ENCODE assay signal across 13 mouse cellular contexts in the genomic region with DNA sequence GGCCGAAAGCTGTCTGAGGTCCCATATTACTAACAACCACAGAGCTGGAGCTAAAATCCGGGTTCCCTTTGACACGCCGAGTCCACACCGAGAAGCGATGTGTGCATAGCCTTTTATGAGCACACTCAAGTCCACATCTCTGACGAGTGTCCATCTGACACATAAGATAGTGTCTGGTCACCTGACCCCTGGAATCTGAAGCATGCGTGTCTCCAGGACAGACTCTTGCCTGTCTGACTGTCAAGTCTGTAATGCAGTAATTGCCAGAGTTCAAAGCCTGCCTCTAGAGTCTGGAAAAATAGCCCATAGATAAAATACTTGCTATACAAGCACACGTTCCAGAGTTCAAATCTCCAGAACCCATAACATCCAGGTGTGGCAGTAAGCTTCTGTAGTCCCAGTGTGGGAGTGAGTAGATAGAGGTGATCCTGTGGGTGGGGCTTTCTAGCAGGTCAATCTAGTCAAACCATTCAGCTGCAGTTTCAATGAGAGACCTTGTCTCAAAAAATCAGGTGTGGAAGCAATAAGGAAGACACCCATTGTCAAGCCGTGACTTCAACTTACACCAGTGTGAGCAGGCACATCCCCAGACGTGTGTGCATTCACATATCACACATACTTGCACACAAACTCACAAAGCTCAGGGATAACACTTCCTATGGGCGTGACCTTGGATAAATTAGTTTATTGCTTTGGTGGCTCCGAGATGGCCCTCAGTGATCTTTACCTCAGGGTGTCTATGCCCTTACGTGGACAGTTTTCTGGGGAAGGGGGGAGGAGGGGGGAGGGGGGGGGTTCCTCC. TPM values are rescaled to one million over a fixed set of nuclear protein-coding genes. Genes with fewer than 3 reads are reported as not detected.
DNase-seq lines count a peak whose midpoint lies in the region; ATAC-seq and TF ChIP-seq lines count a peak whose summit lies in the region.
"Had no signal": no experiment of that assay in that cellular context is flagged by ENCODE, and none has a peak within 500 bp of the region (broad histone marks: within the 10 kb centered on the region; RNA-seq: fewer than 3 reads in every experiment).

No protein-coding gene starts in this region.

- H3K27me3 ChIP-seq in kidney, adult 2 months (replicated peaks; ENCODE audit: control insufficient read depth, insufficient read depth, low read length) = no peaks in the 10 kb centered on the region
- H3K27me3 ChIP-seq: lung, embryonic 15.5 days had no signal

- ATAC-seq in megakaryocyte-erythroid progenitor cell, adult 5-6 weeks (replicated peaks; ENCODE audit: low FRiP score, low TSS enrichment, poor library complexity, severe bottlenecking) = 0 out of 2 replicates have a peak, but pooled peaks have one; percentile 32
- ATAC-seq: CD4-positive, CD25-positive, alpha-beta regulatory T cell, adult 4 months; hindbrain, embryonic 16.5 days had no signal

- TF ChIP-seq POLR2A in kidney, adult 2 months (IDR thresholded peaks at IDR 0.05; ENCODE audit: low read depth, low read length) = no peak
- TF ChIP-seq POLR2A in bone marrow macrophage, adult 2 months (IDR thresholded peaks at IDR 0.05; ENCODE audit: borderline replicate concordance, low read depth, low read length) = no peak

- 70% methylated on average over 14 of the region's 14 CpGs for WGBS in kidney, adult 2 months

- H3K36me3 ChIP-seq in kidney, adult 2 months (ENCODE audit: control insufficient read depth, insufficient read depth, low read length) = no peaks in the 10 kb centered on the region
- H3K36me3 ChIP-seq: forebrain, embryonic 10.5 days; G1E; lung, embryonic 15.5 days had no signal

- intact Hi-C loops in gastrocnemius, adult 2 months (cut with DNase I) = no loop called here

- no peak overlapping the region for H3K4me3 ChIP-seq in gastrocnemius, adult 2 months
- H3K4me3 ChIP-seq in kidney, adult 2 months (ENCODE audit: insufficient read depth, low read depth, low read length) = no peak overlapping the region
- no peak overlapping the region for H3K4me3 ChIP-seq in bone marrow macrophage, adult 2 months (ENCODE audit: insufficient read depth, low read length)
- H3K4me3 ChIP-seq: forebrain, embryonic 10.5 days; lung, embryonic 15.5 days had no signal

- peaks cover 8% of the 10 kb centered on the region; the same call in 1 of the 2 replicates for H3K4me1 ChIP-seq in kidney, adult 2 months (ENCODE audit: control insufficient read depth, insufficient read depth, low read length)
- H3K4me1 ChIP-seq in bone marrow macrophage, adult 2 months (ENCODE audit: control insufficient read depth, insufficient read depth, low read length) = peaks cover 18% of the 10 kb centered on the region
- H3K4me1 ChIP-seq: lung, embryonic 15.5 days had no signal

- DNase-seq in gastrocnemius, adult 2 months = no peak
- DNase-seq in gastrocnemius, postnatal 4 days (ENCODE audit: low spot score in 2 of 2) = no peak
- DNase-seq in kidney, adult 2 months = no peak
- no peak for DNase-seq in kidney, adult 9 months
- no peak for DNase-seq in thymus, postnatal 25 days
- DNase-seq: cerebellum, postnatal 36 days had no signal

- peak overlapping the region; percentile 12; the same call in 1 of the 2 replicates for H3K27ac ChIP-seq in gastrocnemius, adult 2 months
- H3K27ac ChIP-seq in kidney, adult 2 months (ENCODE audit: insufficient read depth, low read depth, low read length) = peak overlapping the region; percentile 51
- 0 out of 2 replicates have a peak overlapping the region, but pooled peaks have one; percentile 6 for H3K27ac ChIP-seq in bone marrow macrophage, adult 2 months (ENCODE audit: insufficient read depth, low read depth, low read length)
- H3K27ac ChIP-seq: forebrain, embryonic 10.5 days; lung, embryonic 15.5 days had no signal

- no peak for TF ChIP-seq CTCF in gastrocnemius, adult 2 months (IDR thresholded peaks at IDR 0.05)
- no peak for TF ChIP-seq CTCF in kidney, adult 2 months (conservative IDR thresholded peaks at IDR 0.05; ENCODE audit: insufficient read depth, insufficient read length, low read depth, low read length)
- TF ChIP-seq CTCF in bone marrow macrophage, adult 2 months (IDR thresholded peaks at IDR 0.05; ENCODE audit: low read depth, low read length) = no peak

RNA-seq across cellular contexts. Expression of gene Ahcy, which starts 25.9 kb away (rescaled TPM):
- 10 to 100 TPM; 13.9 to 19.0 TPM for total RNA-seq in gastrocnemius, adult 2 months (2021)
- 10 to 100 TPM; 25.9 to 28.3 TPM for total RNA-seq in gastrocnemius, postnatal 4 days (2021)
- 250 and 263 TPM in 2 replicates for polyA plus RNA-seq in kidney, adult 2 months (2012; rRNA removed)
- 3.6 and 7.8 TPM in 2 replicates for polyA plus RNA-seq in bone marrow macrophage, adult 2 months (2012; ENCODE audit: insufficient read depth, insufficient read length, missing spikeins)
- 190 and 191 TPM in 2 replicates for total RNA-seq in megakaryocyte-erythroid progenitor cell, adult 5-6 weeks (2014; fragmentation: Nextera tagmentation)
- 97.0 and 141 TPM in 2 replicates for total RNA-seq in megakaryocyte-erythroid progenitor cell, adult 5-6 weeks (2017)

RNA-seq across cellular contexts. Expression of gene Itch, which starts 33.1 kb away (rescaled TPM):
- 10 to 100 TPM; 20.1 to 21.6 TPM for total RNA-seq in gastrocnemius, adult 2 months (2021)
- 10 to 100 TPM; 36.0 to 39.2 TPM for total RNA-seq in gastrocnemius, postnatal 4 days (2021)
- 15.0 and 17.6 TPM in 2 replicates for polyA plus RNA-seq in kidney, adult 2 months (2012; rRNA removed)
- polyA plus RNA-seq in bone marrow macrophage, adult 2 months (2012; ENCODE audit: insufficient read depth, insufficient read length, missing spikeins) = 46.5 and 52.1 TPM in 2 replicates
- 30.4 and 39.4 TPM in 2 replicates for total RNA-seq in megakaryocyte-erythroid progenitor cell, adult 5-6 weeks (2014; fragmentation: Nextera tagmentation)
- 41.1 and 47.2 TPM in 2 replicates for total RNA-seq in megakaryocyte-erythroid progenitor cell, adult 5-6 weeks (2017)
